Mouse (Mus musculus) embryonic fibroblast, embryonic 13.5 days (primary cell): ENCODE results near the gene Rreb1.

Experiments
- CTCF ChIP-seq: IDR thresholded peaks from 2 replicates; pipeline ENCODE4 v1.5.1; 2011; ENCODE audit warnings: mild to moderate bottlenecking, control low read depth, low read length, moderate library complexity, borderline replicate concordance; ENCODE audit not compliant: insufficient read depth
- POLR2A ChIP-seq: IDR thresholded peaks from 2 replicates; pipeline ENCODE4 v1.6.1; 2011; ENCODE audit warnings: low read depth, mild to moderate bottlenecking, control low read depth, low read length, moderate library complexity

DNA sequence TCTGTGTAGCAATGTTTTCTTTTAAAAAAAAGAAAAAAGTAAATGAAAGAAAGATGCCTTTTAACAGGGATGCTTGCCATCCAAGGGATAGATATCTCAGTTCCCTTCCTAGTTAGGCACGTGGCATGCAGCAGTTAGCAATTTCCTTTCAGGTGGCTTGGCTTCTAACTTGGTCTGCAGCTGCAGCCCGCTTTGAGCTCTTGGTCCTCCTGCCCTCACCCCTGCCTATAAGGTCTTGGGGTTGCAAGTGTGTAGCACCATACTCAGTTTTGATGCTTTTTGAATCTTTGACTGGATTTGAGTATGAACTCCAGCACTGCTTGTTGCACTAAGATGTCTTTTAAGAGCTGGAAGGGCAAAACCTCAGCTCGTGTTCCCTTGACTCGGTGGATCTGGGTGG is 144.9 kb downstream of the Rreb1 start:
- TF ChIP-seq CTCF = no peak
- no peak for TF ChIP-seq POLR2A
